Mouse (Mus musculus): ENCODE results near the gene Tbc1d10b.
A peak's percentile ranks its signal among the peaks of the same experiment; 100 is the strongest.
"Not testable (repeated sequence)": the region's sequence is repeated elsewhere in the genome, so short reads cannot be mapped to it uniquely, and the experiment has no call there.

Tbc1d10b gene

GRCm38 (mm10) chr7:127196484-127196883 is 11.8 kb downstream of the Tbc1d10b start:
- DNase-seq = no peak

GRCm38 (mm10) chr7:127195544-127196295 is 12.5 kb downstream of the Tbc1d10b start, which contains the start of gene Cd2bp2:
Gene Cd2bp2 (minus strand): TSS chr7:127196050.
- peak; percentile 99 for DNase-seq

- DNase-seq = no peak
These were observed 13.6 kb downstream of the Tbc1d10b start for GRCm38 (mm10) chr7:127194633-127195029.

GRCm38 (mm10) chr7:127194011-127194632 is 14.1 kb downstream of the Tbc1d10b start:
- DNase-seq = peak; percentile 91

- DNase-seq = no peak
These were observed 15.3 kb downstream of the Tbc1d10b start for GRCm38 (mm10) chr7:127192989-127193388.

- DNase-seq = no peak
These were observed 17.6 kb downstream of the Tbc1d10b start for GRCm38 (mm10) chr7:127190672-127191071.

GRCm38 (mm10) chr7:127188305-127189276 is 19.7 kb downstream of the Tbc1d10b start:
- peak; percentile 84 for DNase-seq

GRCm38 (mm10) chr7:127187351-127187750 is 20.9 kb downstream of the Tbc1d10b start:
- no peak for DNase-seq

GRCm38 (mm10) chr7:127185601-127186000 is 22.7 kb downstream of the Tbc1d10b start:
- peak; percentile 85 for DNase-seq

GRCm38 (mm10) chr7:127184720-127185119 is 23.5 kb downstream of the Tbc1d10b start:
- DNase-seq = no peak

- DNase-seq = peak; percentile 91
These were observed 24.4 kb downstream of the Tbc1d10b start for GRCm38 (mm10) chr7:127183828-127184227.

- DNase-seq = no peak
These were observed 24.9 kb downstream of the Tbc1d10b start for GRCm38 (mm10) chr7:127183345-127183744.

- DNase-seq = not testable (repeated sequence)
These were observed 26.5 kb downstream of the Tbc1d10b start for GRCm38 (mm10) chr7:127181724-127182123.

GRCm38 (mm10) chr7:127180783-127181182 is 27.5 kb downstream of the Tbc1d10b start:
- peak; percentile 84 for DNase-seq

- DNase-seq = peak; percentile 73
These were observed 31.3 kb downstream of the Tbc1d10b start for GRCm38 (mm10) chr7:127176937-127177336.

- no peak for DNase-seq
These were observed 41.8 kb downstream of the Tbc1d10b start for GRCm38 (mm10) chr7:127166501-127166900.

GRCm38 (mm10) chr7:127165607-127166493 is 42.4 kb downstream of the Tbc1d10b start:
- DNase-seq = no peak

GRCm38 (mm10) chr7:127164002-127164401 is 44.3 kb downstream of the Tbc1d10b start:
- DNase-seq = no peak

GRCm38 (mm10) chr7:127162546-127162945 is 45.7 kb downstream of the Tbc1d10b start:
- no peak for DNase-seq

- peak; percentile 96 for DNase-seq
These were observed 50.7 kb downstream of the Tbc1d10b start for GRCm38 (mm10) chr7:127157548-127157947.

GRCm38 (mm10) chr7:127153477-127153876 is 54.8 kb downstream of the Tbc1d10b start:
- DNase-seq = no peak

- DNase-seq = no peak
These were observed 55.8 kb downstream of the Tbc1d10b start for GRCm38 (mm10) chr7:127152464-127152863.

All from heart, adult 11 months (tissue).